Mouse (Mus musculus) forebrain, embryonic 16.5 days (tissue): ENCODE measurements at regions not wholly inside any gene's neighbourhood (a gene's known extent, or its start where the extent isn't known, plus 50 kb on each side); places are given as distances from the start of the nearest gene placed in this dataset.

Source experiments
- ATAC-seq: fragments of 200-750 bp; cut with Nextera tagmentation; 2 replicates; pipeline ENCODE4 v1.8.0; 2017; ENCODE audit warnings: mild to moderate bottlenecking, moderate library complexity
- H3K27ac ChIP-seq: fragments of 300-500 bp; sonication (generic); 2 replicates; pipeline ENCODE4 v1.5.1; 2014; ENCODE audit warnings: low read length, control low read depth
- H3K27me3 ChIP-seq: fragments of 300-500 bp; sonication (generic); replicated peaks from 2 replicates; pipeline ENCODE4 v1.6.1; 2014; ENCODE audit warnings: low read length; ENCODE audit not compliant: control insufficient read depth, insufficient read depth
- H3K36me3 ChIP-seq: fragments of 300-500 bp; sonication (generic); 2 replicates; pipeline ENCODE4 v1.6.1; 2014; ENCODE audit not compliant: control insufficient read depth, insufficient read depth
- H3K4me1 ChIP-seq: fragments of 300-500 bp; sonication (generic); replicated peaks from 2 replicates; pipeline ENCODE4 v1.6.1; 2014; ENCODE audit warnings: low read length; ENCODE audit not compliant: control insufficient read depth, insufficient read depth
- H3K4me2 ChIP-seq: fragments of 300-500 bp; sonication (generic); 2 replicates; pipeline ENCODE4 v1.6.1; 2014; ENCODE audit warnings: mild to moderate bottlenecking, low read length, control low read depth
- H3K4me3 ChIP-seq: fragments of 300-500 bp; sonication (generic); replicated peaks from 2 replicates; pipeline ENCODE4 v1.5.1; 2014; ENCODE audit warnings: mild to moderate bottlenecking, low read length, control low read depth
- H3K9ac ChIP-seq: fragments of 300-500 bp; sonication (generic); replicated peaks from 2 replicates; pipeline ENCODE4 v1.6.1; 2014; ENCODE audit warnings: low read depth, low read length, control low read depth
- H3K9me3 ChIP-seq: fragments of 300-500 bp; sonication (generic); 2 replicates; pipeline ENCODE4 v1.6.1; 2016; ENCODE audit warnings: low read length; ENCODE audit not compliant: control insufficient read depth
- WGBS: fragments of 180-500 bp; shearing (Covaris S2); extraction: QIAGEN DNeasy Blood & Tissue Kit; methylation state at CpG from one replicate; pipeline ENCODE4 v1.1.7; 2014; 5-methylcytosine and 5-hydroxymethylcytosine counted together

DNA sequence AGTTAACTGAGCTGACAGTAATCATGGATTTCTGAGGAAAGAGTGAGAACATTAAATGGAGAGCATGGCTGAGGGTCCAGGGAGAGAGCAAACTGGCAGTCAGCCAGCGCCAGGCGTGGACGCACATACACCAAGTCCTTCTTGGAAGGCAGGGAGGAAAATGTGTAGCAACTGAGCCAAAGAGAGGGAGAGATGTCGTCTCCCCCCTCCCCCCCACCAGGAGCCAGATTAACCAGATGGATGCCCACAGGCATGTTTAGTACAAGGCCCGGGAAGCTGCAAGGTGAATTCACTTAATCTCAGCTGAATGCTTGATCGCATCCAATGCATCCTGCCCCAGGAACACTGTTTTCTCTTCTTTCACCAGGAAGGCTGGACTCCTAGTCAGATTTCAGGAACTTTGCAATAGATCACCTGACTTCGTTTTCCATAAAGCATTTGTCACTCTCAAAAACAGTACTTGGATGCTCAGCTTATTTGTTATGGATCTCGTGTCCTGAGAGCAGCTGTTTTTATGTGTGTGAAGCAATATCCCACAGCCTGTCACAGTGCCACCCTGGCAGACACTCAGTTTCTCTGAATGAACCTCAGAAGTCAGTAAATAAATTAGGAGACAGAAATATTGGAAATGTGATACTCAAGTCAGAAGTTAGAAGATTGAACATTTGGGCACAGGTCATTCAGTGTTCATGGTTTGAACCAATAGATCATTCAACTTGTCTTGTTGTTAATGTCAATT, 127.1 kb upstream of the Nampt start:
- H3K4me2 ChIP-seq, result no peak overlapping the region
- H3K4me1 ChIP-seq, result peaks cover 8% of the 10 kb centered on the region; the same call in 1 of the 2 replicates
- WGBS, result 34% methylated on average over 8 of the region's 8 CpGs
- H3K27me3 ChIP-seq, result no peaks in the 10 kb centered on the region
- no peaks in the 10 kb centered on the region for H3K9me3 ChIP-seq
- H3K4me3 ChIP-seq, result no peak overlapping the region
- ATAC-seq, result peak; percentile 72
- no peak overlapping the region for H3K9ac ChIP-seq
- no peak overlapping the region for H3K27ac ChIP-seq
- H3K36me3 ChIP-seq, result no peaks in the 10 kb centered on the region

DNA sequence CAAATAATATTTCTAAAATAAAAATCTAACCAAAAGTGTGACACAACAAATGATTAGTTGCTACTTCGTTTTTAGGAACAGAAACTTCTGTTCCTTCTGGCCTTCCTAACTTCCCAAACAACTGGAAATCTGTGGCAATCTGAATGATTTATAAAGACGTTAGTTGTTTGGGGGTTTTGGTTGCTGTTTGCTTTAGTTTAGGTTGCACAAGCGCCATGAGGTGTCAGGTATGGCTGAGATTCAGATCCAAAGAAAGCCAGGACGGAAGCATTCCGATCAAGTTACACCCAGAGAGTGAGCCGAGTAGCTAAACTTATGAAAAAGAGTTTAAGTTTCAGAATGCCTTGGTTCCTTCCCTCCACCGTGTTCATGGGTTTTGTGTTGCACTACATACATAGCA, 126.4 kb upstream of the Nampt start:
- Histone ChIP-seq H3K27me3 (no peaks in the 10 kb centered on the region), H3K36me3 (no peaks in the 10 kb centered on the region), H3K4me1 (peaks cover 8% of the 10 kb centered on the region; the same call in 1 of the 2 replicates), H3K9ac (no peak overlapping the region), H3K27ac (no peak overlapping the region), H3K4me3 (no peak overlapping the region), H3K4me2 (no peak overlapping the region), H3K9me3 (no peaks in the 10 kb centered on the region)
- ATAC-seq, result no peak
- 88% methylated on average over 7 of the region's 7 CpGs for WGBS

DNA sequence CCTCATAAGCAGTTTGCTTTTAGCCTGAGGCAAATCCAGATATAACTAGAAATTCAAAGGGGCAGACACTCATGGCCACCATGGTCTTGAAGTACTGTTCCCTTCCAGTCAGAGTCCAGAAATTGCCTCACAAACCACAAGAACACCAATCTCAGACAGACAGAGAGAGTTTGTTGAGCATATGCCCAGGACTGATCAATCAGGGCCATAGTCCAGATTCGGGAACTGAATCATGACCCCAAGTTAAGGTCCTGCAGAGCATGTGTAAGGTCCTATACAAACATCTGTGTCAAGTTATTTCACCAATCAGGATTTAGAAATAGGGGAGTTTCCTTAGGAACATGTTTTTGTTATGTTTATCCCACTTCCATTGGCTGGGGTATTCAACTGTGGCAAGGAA, 125.7 kb upstream of the Nampt start:
- H3K4me3 ChIP-seq, result no peak overlapping the region

DNA sequence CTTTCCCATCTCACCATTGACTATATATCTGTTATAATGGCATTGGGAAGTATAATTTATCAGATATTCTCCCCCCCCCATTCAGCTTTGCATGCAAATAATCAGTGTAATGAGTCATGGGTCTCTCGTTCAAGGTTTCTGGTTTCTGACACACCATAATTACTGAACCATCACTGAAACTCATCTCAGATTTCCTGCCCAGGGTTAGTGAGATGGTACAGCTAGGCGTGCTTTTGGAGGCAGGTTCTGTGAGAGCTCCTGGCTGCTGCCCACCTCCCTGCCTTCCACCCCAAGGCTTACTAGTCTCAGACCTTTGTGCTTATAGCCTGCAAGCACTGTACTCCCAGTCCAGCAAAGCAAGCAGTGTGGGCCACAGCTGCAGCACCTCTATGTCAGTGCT, 122.5 kb upstream of the Nampt start:
- H3K27me3 ChIP-seq, result no peaks in the 10 kb centered on the region
- H3K4me3 ChIP-seq, result no peak overlapping the region
- H3K36me3 ChIP-seq, result no peaks in the 10 kb centered on the region
- H3K4me2 ChIP-seq, result no peak overlapping the region
- no peak for ATAC-seq
- H3K9ac ChIP-seq, result no peak overlapping the region
- H3K27ac ChIP-seq, result no peak overlapping the region
- H3K4me1 ChIP-seq, result peaks cover 7% of the 10 kb centered on the region; the same call in 1 of the 2 replicates
- no peaks in the 10 kb centered on the region for H3K9me3 ChIP-seq
- WGBS, result 86% methylated on average over 2 of the region's 2 CpGs

More for the DNA sequence above, 125.7 kb upstream of the Nampt start:
- 91% methylated on average over 1 of the region's 1 CpGs for WGBS
- ATAC-seq, result no peak
- Histone ChIP-seq H3K27me3 (no peaks in the 10 kb centered on the region), H3K4me2 (no peak overlapping the region), H3K36me3 (no peaks in the 10 kb centered on the region), H3K9ac (no peak overlapping the region), H3K4me1 (peaks cover 8% of the 10 kb centered on the region; the same call in 1 of the 2 replicates), H3K9me3 (no peaks in the 10 kb centered on the region), H3K27ac (no peak overlapping the region)

DNA sequence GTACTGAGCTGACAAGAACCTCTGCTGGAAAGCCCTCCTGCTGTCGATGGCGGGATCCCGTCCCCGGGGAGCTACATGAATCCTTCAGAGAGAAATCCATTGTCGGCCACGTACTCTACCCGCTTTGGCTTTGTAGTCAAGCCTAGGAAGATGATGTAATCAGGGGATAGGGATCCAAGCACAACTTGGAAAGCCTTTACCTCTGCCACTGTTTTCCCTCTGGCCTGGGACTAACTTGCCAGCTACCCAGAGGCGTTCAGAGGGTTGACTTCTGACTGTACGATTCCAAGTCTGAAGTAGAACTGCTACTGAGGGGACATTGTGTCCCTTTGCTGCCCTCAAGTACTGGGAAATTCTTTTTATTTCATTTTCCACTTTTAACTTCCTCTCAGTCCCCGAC, 110.2 kb upstream of the Nampt start:
- no peak overlapping the region for H3K9ac ChIP-seq
- no peak overlapping the region for H3K27ac ChIP-seq
- H3K4me1 ChIP-seq, result no peaks in the 10 kb centered on the region
- ATAC-seq, result no peak
- H3K4me3 ChIP-seq, result no peak overlapping the region
- no peaks in the 10 kb centered on the region for H3K36me3 ChIP-seq
- no peak overlapping the region for H3K4me2 ChIP-seq
- H3K27me3 ChIP-seq, result no peaks in the 10 kb centered on the region
- H3K9me3 ChIP-seq, result no peaks in the 10 kb centered on the region
- WGBS, result 88% methylated on average over 10 of the region's 10 CpGs

DNA sequence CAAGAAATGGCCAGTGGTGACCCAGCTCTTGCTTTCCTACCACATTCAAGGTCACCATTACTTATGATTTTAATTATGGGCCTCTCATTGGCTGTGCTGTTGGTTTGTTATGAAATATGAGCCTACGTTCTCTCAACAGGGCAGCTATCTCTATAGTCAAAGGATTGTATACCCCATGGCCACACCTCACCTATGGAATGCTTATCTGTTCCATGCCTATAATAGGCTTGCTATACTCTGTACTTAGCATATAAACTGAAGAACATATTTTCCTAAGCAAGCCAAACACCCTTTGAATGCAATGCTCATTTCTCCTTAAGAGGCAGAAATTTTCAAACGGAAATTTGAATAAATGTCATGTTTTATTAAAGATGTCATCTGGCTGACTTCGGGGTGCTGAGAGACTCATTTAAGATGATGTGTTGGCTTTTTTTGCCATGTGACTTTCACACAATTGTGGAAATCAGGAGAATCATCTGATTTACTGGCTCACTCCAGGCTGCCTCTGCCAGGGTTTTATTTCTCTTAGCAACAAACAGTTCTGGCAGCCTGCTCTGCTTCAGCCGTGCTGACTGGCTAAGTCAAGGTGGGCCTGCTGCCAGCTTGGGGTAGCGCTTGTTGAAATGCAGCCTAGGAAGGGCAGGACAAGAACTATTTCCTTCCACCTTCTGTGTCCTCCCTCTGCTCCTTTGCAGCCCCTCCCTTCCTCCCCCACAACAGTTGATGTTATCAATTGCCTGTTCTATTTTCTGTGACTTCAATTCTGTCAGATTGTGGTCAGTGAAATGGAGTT, 102.0 kb upstream of the Nampt start:
- no peak overlapping the region for H3K4me3 ChIP-seq
- no peaks in the 10 kb centered on the region for H3K9me3 ChIP-seq
- peak overlapping the region; percentile 36; the same call in 1 of the 2 replicates for H3K27ac ChIP-seq
- WGBS, result 36% methylated on average over 5 of the region's 5 CpGs
- ATAC-seq, result peak; percentile 98
- H3K9ac ChIP-seq, result no peak overlapping the region
- peaks cover 20% of the 10 kb centered on the region for H3K4me1 ChIP-seq
- no peak overlapping the region for H3K4me2 ChIP-seq
- H3K27me3 ChIP-seq, result no peaks in the 10 kb centered on the region
- no peaks in the 10 kb centered on the region for H3K36me3 ChIP-seq

DNA sequence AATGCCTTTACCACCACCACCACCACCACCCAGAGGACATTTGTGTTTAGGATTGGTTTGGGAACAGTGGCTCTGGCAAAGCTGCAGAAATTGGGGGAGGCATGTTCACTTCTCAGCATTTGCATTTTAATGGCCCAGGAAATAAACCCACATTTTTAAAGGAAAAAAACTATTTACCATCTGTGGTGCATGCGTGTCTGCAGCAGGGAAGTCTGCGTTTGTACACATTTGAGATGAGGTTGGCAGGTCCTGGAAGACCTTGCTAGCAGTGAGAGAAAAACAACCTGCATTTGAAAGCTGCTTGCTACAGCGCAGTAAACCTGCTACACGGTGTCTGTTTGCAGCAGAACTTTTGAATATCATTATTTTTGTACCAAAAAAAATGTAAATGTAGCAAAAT, 100.1 kb upstream of the Nampt start:
- Histone ChIP-seq H3K4me3 (no peak overlapping the region), H3K27ac (no peak overlapping the region), H3K9ac (no peak overlapping the region), H3K4me1 (peaks cover 21% of the 10 kb centered on the region), H3K36me3 (no peaks in the 10 kb centered on the region), H3K27me3 (no peaks in the 10 kb centered on the region), H3K4me2 (no peak overlapping the region), H3K9me3 (no peaks in the 10 kb centered on the region)
- 58% methylated on average over 4 of the region's 4 CpGs for WGBS
- peak; percentile 66 for ATAC-seq

DNA sequence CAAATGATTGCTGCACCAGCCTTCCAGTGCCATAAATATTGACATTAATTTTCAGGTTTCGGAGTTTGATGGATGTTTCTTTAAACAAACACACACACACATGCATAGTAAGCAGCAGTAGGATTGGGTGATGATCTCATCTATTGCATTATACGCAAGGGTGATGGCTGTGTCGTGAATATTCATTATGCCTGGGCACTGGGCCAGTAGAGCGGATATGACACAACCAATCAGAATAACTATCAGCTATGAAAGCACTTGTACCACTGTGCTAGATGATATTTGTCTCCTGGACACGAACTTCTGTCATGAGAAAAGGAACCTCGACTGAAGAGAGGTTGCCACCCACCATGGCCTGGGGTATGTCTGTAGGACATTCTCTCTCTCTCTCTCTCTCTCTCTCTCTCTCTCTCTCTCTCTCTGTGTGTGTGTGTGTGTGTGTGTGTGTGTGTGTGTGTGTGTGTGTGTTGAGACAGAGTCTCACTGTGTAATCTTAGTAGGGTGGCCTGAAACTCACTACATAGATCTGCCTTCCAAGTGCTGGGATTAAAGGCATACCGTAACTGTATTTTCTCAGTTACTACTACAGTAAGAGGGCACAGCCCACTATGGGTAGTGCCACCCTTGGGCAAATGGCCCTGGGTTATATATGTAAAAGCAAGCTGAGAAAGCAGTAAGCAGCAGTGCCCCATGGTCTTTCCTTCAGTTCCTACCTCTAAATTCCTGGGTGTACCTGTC, 94.7 kb upstream of the Nampt start:
- 23% methylated on average over 7 of the region's 7 CpGs for WGBS
- peak; percentile 99 for ATAC-seq

DNA sequence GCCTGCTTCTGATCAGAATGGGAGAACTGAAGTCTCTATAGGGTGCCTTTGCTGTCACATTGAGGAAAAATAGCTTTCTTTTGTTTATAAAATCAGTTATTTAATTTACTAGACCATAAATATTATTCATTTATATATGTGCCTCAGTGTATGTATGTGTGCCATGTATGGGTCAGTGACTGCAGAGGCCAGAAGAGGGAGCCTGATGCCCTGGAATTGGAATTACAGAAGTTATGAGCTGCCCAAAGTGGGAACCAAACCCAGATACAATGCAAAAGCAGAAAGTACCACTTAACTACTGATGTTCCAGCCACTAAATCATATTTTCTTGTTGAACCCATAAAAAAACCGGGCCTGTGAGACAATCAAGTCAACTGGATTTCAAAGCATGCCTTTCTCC, 91.8 kb upstream of the Nampt start:
- Histone ChIP-seq H3K27me3 (no peaks in the 10 kb centered on the region), H3K9ac (no peak overlapping the region), H3K4me2 (no peak overlapping the region), H3K9me3 (no peaks in the 10 kb centered on the region; the same call in 1 of the 2 replicates), H3K36me3 (no peaks in the 10 kb centered on the region), H3K4me1 (peaks cover 6% of the 10 kb centered on the region; the same call in 1 of the 2 replicates), H3K4me3 (no peak overlapping the region), H3K27ac (no peak overlapping the region)
- ATAC-seq, result no peak
- WGBS, result 84% methylated on average over 1 of the region's 1 CpGs

More for the DNA sequence above, 94.7 kb upstream of the Nampt start:
- H3K9me3 ChIP-seq, result no peaks in the 10 kb centered on the region; the same call in 1 of the 2 replicates
- H3K4me1 ChIP-seq, result peaks cover 6% of the 10 kb centered on the region; the same call in 1 of the 2 replicates
- H3K27me3 ChIP-seq, result no peaks in the 10 kb centered on the region
- no peak overlapping the region for H3K9ac ChIP-seq
- no peak overlapping the region for H3K27ac ChIP-seq
- peak overlapping the region; percentile 16 for H3K4me2 ChIP-seq
- no peak overlapping the region for H3K4me3 ChIP-seq
- no peaks in the 10 kb centered on the region for H3K36me3 ChIP-seq
